Mouse (Mus musculus) hindlimb bud, embryonic 11.5 days (tissue): ENCODE results near the gene Dgkg.

Experiments used
- DNase-seq: peaks from one replicate; pipeline ENCODE4 v3.0.0-alpha.2; 2012; ENCODE audit warnings: low read depth, low spot score; ENCODE audit errors: extremely low spot score

Gene Dgkg

DNA sequence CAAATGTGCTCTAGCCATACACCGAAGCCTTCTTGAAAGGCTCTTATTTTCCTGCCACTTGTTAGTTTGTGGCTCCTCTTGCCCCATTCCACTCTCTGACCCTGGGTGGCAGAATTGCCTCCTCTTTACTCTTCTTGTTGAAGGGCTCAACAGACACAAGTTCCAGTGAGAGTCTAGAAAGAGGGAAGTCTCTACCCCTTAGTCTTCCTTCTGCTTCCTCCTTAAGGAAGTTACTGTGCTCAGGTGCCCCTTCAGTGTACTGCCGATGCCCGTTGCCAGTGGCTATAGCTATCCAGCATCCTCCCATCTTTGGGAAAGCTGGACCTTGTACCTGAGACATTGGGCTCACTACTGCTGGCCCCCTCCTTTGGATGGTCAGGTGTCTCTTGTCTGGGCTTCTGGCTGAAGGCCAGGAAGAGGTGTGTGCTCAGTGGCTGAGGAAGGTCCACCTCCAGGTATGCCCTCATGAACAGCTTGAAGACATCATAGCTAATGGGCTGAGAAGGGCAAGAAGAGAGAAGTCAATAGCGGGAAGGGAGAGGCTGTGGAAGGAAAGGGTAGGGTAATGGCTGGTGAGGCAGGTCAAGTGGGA is 56.8 kb downstream of the Dgkg start:
- no peak for DNase-seq

DNA sequence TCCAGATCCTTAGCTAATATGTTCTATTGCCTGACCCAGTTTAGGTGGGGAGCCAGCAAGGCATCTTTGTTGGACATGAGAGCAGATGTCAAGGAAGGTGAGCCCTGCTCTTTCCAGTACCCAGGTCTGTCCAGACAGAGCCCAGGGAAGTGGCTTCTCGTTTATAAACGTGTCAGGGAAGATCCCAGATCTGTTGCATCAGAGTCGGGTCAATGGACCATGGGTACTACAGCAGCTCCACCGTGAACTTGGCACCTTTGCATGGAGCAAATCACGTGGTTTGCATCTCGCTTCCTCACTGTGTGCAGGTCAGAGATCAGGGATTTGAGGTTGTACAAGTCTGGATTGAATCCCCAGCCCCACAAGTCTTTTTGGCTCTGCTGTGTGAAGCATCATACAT is 58.3 kb downstream of the Dgkg start:
- no peak for DNase-seq

DNA sequence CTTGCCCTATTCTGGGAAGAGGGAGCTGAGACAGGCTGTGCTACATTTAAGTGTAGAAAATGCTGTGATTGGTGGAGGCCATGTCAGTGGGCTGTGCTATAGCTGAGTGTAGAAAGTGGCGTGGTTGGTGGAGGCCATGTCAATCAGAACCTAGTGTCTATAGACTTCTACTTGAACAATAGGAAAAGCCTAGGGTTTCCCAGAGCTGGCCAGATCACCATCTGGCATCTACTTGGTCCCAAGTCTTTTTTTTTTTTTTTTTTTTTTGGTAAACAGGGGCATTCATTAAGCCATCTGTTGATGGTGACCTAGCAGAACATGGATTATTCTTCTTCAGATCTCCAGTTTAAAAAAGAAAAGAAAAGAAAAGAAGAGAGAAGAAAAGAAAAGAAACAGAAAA is 60.6 kb downstream of the Dgkg start:
- no peak for DNase-seq

DNA sequence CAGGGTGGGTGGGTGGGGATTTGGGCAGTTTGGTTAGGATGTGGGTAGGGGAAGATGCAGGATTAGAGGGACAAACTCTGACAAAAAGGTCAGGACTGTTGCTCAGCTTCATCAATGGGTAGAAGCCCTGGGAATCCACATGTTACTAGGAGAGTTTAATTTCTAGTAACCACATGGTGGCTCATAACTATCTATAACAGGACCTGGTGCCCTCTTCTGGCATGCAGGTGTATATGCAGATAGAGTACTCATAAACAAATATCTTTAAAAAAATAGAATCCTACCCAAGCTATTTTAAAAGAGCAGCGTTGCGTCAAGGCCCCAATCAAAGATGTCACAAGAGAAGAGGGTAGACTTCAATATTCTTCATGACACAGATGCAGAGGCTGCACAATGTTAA is 63.1 kb downstream of the Dgkg start:
- DNase-seq = no peak

DNA sequence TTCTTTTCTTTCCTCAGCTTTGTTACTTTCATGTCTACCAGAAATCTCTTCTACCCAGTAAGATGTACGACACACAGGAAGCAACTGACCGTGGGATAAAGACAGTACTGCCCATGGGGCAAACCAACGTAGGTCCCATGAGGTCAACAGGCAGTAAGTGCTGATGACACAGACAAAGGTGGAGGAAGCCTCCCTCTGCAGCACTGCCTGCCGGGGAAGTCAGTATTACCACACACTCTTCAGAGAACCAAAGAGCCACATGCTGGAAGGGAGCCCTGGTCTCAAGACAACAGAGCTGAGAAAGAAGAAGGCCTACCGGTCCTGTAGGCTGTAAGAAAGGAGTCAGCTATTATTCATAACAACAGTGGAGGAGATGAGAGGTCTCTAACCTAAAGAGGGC is 67.4 kb downstream of the Dgkg start:
- no peak for DNase-seq

DNA sequence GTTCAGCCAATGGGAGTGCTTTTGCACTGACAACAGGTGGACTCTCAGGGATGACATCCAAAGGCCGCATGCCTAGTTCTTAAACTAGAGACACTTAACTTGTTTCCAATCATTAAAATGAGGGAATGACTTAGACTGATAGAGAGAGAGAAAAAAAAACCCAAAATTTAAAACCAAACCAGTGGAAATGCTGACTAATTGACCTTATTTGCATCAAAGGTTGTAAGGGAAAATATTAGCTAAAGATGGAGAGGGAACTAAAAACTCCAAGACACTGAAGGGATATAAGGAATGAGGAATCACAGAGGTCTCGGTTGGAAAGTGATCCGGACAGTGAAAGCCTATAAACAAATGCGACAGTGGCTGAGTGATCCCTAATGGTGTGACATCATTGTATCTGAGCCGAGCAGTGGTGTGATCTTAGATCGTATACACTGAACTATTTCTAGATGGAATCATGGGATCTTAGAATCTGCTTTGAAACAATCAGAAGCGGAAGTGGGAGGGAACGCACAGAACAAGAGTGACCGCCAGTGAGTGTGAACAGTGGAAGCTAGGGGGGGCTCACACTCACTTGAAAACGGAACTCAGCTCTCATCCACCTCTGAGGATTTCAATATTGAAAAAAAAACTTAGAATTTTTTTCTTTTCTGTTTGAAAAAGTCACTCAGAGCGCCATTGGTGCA is 70.7 kb downstream of the Dgkg start:
- DNase-seq = no peak

DNA sequence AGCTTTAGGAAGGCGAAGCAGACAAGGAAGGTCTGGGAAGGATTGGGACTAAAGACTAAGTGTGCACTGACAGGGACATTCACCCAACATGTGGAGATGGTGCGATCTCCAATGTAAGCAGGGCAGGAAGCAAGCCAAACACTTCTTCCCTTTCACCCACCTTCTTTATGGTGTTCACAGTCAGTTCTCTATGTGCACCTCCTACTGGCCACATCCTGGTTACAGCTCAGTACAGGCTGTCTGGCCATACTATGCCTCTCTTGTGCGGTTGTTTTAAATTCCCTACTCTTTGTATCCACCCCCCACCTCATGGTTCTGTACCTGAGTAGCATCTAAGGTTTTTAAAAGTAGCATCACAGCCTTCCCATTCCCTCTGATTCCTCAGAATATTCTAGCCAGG is 71.5 kb downstream of the Dgkg start:
- no peak for DNase-seq

DNA sequence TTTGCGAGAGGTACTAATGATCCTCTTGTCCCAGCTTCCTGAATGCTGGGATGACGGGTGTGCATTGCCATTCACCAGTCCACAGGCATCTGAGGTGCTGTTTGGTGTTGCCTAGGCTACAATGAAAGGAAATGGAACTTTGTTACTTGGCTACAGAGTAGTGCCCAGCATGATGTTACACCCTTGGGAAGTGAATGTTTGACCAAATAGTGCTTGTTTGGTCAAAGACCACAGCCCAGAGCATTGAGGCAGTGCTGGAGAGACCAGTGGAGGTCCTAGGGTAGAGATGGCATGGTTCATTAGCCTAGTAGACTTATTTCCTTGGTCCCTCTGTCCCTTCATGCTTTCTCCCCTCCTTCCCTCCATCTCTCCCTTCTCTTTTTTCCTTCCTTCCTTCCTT is 73.6 kb downstream of the Dgkg start:
- no peak for DNase-seq

DNA sequence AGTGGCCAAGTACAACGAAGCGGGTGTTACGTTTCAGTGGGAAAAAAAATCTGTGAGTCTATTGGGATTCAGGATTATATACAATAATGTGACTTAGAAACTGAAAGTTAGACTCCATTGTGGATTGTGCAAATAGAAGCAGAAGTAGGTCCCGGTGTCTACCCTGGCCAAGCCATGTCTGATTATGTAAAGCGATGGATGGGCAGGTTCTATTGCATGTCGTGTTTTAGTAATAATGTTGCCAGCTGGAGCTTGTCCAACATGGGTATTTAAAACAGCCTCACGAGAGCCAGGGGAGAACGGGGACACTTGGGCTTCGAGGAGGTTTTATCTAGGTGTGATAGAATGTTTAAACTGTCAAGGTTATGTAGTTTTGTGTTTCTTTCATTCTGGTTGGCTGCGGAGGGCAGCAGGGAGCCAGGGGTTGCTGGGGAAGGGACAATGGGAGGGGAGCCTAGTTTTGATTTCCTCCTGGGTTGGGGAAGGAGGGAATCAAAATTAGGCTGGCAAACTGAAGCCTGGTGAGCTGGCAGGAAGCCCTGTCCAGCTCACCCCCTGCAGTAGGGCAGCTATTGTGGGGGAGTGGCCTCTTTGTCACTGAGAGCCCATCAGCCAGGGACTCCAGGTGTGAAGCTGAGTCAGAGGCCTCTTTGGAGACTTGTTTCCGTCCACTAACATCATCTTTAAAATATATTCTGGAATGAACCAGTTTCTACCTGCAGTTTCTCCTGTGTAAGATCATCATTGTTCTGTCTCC is 74.7 kb downstream of the Dgkg start:
- DNase-seq = no peak

DNA sequence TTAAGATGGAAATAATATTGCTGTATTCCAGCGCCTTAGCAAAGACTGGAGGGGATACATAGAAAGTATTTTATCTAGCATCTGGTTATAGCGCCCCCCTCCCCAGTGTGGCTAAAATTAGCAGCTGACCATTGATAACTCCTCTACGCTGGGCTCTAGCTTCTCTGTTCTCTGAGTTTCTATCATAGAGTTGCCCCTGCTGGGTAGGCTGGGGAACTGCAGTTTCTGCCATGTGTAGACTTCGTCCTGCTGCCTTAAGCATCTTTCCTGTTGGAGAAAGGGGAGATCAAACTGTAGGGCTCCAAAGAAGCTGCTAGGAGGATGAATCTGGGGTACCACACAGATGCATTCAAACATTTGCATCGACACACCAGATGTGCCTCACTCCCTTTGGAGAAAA is 76.9 kb downstream of the Dgkg start:
- no peak for DNase-seq

DNA sequence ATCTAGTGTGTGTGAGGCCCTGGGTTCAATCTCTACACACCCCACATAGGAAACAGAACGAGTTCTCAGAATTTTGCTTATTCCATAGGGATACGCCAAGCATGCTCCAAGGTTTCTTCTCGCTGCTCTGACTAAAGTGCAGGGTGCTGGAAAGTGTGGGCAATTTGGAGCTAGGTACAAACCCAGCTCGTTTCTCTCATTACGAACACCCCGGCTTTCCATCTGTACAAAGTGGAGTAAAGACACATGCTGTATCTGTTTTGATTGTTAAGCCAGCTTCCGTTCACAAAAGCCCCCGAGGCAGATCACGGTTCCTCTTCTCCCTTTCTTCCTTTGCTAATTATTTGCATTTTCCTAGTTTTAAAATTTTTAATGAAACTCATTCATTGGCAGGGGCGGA is 78.1 kb downstream of the Dgkg start:
- DNase-seq = no peak

DNA sequence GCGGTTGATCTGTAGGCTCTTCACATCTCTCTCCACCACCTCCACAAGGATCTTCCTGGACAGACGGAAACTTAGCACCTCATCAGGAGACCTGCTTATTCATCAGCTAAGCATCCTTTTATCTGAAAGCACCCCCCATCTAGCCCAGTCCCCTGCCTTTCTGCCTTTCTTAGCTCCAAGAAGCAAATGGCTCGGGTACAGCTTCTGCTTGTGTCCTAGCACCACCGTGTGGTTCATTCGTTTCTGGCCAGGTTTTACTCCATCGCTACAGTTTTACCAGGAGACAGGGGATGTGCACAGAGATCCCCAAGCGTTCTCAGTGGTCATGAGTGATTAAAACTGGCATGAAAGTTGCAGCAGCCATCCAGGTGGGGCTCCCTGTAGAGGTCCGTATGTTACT is 79.4 kb downstream of the Dgkg start:
- no peak for DNase-seq

DNA sequence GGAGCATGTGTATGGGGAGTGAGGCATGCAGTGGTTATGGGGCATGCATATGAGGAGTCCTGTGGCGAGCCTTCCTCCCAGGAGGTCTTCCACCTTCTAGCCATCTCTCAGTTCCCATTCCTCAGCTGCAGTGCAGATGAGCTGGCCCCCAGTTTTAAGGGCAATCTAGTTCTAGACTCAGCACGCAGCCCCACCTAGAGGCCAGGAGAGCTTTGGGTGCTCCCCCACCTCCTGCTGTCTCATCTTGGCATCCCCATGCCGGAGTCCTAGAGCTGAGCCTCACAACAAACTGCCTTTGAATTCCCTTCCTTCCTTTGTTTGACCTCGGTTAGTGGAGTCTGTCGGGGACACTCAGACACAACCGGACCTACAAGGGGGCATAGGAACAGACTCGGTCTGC is 82.9 kb downstream of the Dgkg start:
- DNase-seq = no peak

DNA sequence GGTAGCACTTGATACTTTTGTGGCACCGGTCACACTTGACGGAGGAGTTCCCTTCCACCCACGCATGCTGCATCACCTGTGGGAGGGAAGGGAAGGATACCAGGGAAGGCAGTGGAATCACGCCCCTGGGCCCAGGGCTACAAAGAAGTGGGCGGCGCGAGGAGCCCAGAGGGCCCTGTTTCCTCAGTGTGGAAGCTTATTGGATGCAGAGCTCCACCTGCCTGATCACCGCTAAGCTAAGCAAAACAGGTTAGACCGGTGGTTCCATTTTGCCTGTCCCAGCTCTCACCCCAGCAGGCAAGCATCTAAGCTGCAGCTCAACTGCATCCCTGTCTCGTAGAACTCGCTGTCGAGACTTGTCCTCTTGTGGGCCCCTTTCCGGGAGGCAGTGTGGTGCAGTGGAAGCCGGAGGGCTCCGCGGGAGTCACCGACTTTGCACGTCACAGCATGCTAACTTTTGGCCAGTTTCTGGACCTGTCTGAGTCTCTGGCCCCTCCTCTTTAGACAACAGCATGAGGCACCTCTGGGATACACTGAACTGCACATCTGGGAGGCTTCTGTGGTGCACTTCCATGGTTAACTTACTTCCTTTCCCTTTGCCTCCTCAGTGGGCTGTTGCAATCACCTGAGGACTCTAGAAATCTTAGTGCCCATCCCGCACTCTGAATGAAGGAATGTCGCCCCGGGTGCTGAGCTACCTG is 84.2 kb downstream of the Dgkg start:
- DNase-seq = no peak

DNA sequence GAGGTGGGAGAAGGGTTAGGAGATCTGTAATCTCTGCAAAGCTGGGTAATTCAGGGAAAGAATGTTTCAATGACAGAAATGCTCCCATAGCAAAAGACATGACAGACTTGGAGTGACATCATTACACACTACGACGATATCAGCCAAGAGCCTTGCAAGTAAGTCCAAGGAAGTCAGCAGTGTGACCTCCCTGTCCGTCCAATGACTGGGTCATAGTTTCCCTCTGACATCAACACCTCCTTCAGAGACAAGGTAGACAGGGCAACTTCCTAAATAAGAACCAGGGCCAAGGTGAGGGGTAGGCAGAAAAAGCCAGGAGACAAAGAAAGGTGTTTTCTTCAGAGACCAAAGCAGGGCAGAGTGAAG is 92.1 kb downstream of the Dgkg start:
- no peak for DNase-seq

DNA sequence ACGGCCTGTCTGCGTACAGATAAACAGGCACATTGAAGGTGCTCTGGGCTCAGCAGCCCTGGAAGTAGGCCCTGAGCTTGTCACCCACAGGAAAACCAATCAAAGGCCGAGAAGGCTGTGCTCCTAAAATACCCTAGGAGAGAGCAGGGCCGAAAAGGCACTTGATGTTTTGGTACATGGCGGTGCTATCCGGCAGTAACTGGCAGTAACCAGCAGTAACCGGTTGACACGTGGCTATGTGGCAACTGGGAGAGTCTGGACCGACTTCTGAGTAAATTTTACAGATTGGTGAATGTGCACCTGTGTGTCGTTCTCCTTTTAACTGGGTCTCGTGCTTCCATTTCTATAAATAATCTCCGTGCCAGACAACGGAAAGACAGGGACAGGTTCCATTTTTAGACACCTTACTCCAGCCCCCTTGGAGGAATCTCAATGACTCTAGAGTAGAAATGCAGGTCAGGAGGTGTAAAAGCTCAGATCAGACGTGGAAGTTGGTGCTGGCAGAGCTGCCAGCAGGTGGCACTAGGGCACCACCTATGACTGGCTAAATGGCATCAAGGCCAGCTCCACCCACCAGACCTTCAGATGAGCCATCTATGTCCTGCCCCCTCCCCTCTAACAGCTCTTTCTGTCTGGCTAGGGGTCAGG is 92.6 kb downstream of the Dgkg start:
- DNase-seq = no peak

DNA sequence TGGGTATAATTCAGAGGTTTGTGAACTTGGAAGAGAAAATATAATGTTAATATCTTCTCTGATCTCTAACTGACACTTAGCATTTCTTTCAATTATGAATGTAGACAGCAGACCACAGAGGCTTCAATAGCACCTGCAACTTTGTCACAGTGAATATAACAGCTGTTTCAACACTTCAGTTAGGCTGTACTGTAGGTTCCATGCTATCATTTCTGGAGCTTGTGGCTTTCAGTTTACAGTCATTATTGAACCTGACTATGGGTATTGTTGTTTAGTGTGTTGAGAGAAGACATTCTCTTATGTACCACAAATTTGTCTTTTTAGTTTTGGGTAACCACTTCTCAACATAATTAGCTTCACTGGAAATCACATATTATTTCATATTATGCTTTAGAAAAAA is 93.4 kb downstream of the Dgkg start:
- DNase-seq = no peak

DNA sequence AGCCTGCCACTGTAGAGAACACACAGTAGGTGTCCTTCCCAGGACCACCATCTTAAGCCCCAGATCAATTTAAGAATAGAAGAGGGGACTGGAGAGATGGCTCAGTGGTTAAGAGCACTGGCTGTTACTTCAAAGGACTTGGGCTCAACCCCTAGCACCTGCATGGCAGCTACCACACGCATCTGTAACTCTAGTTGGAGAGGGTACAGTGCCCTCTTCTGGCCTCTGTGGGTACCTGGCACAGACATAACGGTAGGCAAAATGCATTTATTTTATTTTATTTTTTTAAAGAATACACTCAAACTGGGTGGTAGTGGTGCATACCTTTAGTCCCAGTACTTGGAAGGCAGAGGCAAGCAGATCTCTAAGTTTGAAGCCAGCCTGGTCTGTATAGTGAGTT is 102.0 kb downstream of the Dgkg start:
- no peak for DNase-seq

DNA sequence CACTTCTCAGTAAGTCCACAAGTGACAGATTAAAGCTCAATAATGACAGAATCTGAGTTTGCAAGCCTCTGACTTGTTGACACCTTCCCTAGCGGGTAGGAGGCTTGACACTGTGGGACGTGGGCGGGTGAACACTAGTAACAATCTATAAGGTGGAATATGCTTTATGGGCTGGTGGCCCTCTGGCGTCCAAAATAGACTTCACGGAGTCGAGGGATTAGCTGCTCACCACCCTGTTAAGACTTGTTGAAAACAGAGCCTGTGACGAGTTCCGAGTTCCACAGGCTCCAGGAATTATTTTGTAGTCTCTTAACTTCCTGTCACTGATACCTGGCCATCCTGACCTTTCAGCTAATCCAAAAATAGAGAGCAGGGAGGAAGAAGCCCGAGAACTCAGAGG is 104.7 kb downstream of the Dgkg start:
- DNase-seq = no peak

DNA sequence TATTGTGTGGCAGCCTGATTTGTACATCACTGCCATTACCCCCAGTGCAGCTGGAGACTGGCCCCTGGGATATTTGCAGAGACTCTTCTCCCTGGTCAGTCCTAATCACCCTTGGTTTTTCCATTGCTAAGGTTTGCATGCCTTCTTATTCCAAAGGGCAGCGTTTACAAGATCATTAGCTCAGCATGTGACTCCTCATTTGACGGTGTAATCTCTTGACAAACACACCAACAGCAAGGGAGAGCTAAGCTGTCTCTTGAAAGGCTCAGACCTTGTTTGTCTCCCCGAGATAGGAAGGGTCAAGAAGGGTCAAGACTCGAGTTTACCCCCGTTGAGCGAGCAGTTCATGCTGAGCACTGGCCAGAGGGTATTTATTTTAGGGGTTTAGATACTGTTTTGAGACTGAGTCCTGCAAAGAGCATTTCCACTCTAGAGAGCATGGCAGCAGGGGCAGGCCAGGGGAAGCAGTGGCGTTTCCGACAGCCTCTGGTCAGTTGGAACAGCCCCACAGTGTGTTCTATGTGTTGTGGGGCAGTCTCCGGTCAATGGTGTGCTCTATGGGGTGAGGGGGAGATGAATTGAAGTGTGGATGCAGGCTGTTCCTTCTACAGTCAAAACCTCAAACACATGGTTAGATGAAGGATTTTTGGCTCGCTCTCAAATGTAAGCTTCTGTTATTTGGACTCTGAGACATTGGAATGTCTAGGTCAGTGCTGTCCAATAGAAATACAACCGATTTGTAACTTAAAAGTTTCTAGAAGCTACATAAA is 105.6 kb downstream of the Dgkg start:
- no peak for DNase-seq

DNA sequence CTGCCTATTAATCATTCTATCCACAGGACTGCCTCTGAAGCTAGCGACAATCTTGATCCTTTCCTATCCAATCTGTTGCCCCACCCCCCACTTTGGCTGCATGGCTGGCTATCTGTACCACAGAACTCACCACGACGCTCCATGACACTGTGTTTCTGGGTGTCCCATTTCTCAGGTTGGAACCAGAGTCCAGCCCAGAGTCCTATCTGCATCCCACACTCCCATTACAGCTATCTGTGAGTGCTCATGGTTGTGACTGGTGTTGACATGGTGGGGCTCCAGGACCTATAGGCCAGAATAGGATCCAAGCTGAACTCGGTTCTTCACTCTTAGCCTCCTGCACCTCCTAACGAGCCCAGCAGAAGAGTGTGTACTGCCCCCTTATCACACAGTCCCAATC is 107.7 kb downstream of the Dgkg start:
- no peak for DNase-seq
